Mouse (Mus musculus): ENCODE measurements at regions not wholly inside any gene's neighbourhood (a gene's known extent, or its start where the extent isn't known, plus 50 kb on each side); places are given as distances from the start of the nearest gene placed in this dataset.

DNA sequence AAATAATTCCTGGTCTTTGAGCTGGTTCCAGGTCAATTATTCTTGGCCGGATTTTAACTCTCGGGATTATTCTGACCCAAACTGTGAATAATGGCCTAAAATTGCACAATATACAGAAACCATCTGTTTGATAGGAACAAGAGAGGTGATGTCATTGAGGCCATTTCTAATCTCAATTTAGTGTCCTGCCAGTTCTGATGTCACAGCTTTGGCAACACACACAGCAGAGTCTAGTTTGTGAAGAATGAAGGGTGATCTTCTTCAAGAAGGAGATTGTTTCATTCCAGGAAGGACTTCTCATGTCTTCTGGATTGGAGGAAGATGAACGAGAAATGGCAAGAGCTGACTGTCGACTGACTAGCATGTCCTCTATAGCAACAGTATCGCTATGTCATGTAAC lies 670.0 kb downstream of the Kcnj2 start:
- Histone ChIP-seq H3K4me1 (ENCODE audit: insufficient read depth) (no peaks in the 10 kb centered on the region), H3K27ac (ENCODE audit: low read depth) (no peak overlapping the region), H3K36me3 (replicated peaks; ENCODE audit: insufficient read depth, low read length) (no peaks in the 10 kb centered on the region), H3K9me3 (ENCODE audit: low read length) (no peaks in the 10 kb centered on the region), H3K4me2 (ENCODE audit: low read depth, low read length) (no peak overlapping the region), H3K4me3 (ENCODE audit: low read depth, low read length) (no peak overlapping the region), H3K27me3 (ENCODE audit: insufficient read depth, low read length) (no peaks in the 10 kb centered on the region), H3K9ac (replicated peaks) (no peak overlapping the region)
- TF ChIP-seq EP300 (IDR thresholded peaks at IDR 0.05; ENCODE audit: low read depth) (no peak), CTCF (IDR thresholded peaks at IDR 0.05; ENCODE audit: low read depth) (no peak)
- DNase-seq (no peak), ATAC-seq (no peak)
- WGBS (ENCODE audit: insufficient replicate concordance) = 81% methylated on average over 5 of the region's 5 CpGs

DNA sequence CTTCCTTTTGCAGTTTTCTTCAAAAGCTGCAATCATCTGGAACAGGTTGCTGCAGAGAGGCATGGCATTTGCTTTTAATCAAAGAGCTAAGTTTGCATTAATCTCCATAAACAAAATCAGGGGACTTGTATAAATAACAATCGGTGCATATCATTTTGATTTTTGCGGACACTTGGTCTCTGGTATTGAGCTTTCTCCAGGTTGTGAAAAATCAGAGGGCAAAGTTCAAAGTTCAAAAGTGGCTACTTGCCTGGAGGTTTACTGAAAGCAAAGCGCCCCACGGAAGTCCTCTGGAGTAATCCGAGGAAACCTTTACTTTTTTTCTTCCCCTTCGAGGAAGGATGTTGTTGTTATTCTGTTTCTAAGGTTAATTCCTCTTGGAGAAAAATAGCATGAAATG lies 677.4 kb downstream of the Kcnj2 start:
- no peak overlapping the region for H3K27ac ChIP-seq (ENCODE audit: low read depth)
- no peaks in the 10 kb centered on the region for H3K27me3 ChIP-seq (ENCODE audit: insufficient read depth, low read length)
- TF ChIP-seq CTCF (IDR thresholded peaks at IDR 0.05; ENCODE audit: low read depth) (no peak), EP300 (IDR thresholded peaks at IDR 0.05; ENCODE audit: low read depth) (no peak)
- H3K4me2 ChIP-seq (ENCODE audit: low read depth, low read length) = no peak overlapping the region
- DNase-seq (no peak), ATAC-seq (no peak)
- H3K4me3 ChIP-seq (ENCODE audit: low read depth, low read length) = no peak overlapping the region
- H3K9me3 ChIP-seq (ENCODE audit: low read length) = no peaks in the 10 kb centered on the region
- H3K36me3 ChIP-seq (replicated peaks; ENCODE audit: insufficient read depth, low read length) = no peaks in the 10 kb centered on the region
- H3K4me1 ChIP-seq (ENCODE audit: insufficient read depth) = 0 out of 2 replicates have a peak, but pooled peaks cover 2% of the 10 kb centered on the region
- 59% methylated on average over 6 of the region's 6 CpGs for WGBS (ENCODE audit: insufficient replicate concordance)
- no peak overlapping the region for H3K9ac ChIP-seq (replicated peaks)

DNA sequence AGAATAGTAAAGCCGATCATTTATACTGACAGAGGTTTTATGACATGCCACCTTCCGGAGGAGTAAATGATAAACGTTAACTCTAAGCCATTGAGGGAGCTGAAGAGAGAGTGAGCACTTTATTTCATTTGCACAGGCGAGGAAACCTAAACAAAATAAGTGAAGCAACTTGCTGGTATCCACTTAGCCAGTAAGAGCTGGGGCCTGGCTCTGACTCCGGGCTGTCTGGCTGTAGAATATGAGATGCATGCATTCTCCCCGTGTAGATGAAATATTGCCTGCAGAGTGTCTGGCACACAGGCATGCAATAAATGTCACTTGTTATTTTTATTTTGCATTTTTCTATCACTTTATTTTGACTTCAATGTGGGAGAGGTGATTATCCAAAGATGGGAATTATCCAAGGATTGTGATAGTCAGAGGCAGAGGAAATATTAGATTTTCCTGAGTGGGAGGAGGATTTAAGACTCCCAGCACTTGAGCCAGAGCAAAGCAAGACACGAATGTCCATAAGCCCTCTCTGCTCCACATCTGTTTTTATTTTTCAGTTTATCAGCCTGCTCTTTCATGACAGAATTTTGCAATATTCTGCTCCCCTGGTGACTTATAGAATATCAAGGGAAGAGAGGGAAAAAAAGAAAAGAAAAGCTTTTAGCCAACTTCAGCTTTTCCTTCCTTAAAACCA lies 681.4 kb downstream of the Kcnj2 start:
- no peaks in the 10 kb centered on the region for H3K36me3 ChIP-seq (replicated peaks; ENCODE audit: insufficient read depth, low read length)
- H3K4me2 ChIP-seq (ENCODE audit: low read depth, low read length) = no peak overlapping the region
- no peaks in the 10 kb centered on the region for H3K27me3 ChIP-seq (ENCODE audit: insufficient read depth, low read length)
- H3K9me3 ChIP-seq (ENCODE audit: low read length) = no peaks in the 10 kb centered on the region
- WGBS (ENCODE audit: insufficient replicate concordance) = 69% methylated on average over 7 of the region's 7 CpGs
- DNase-seq = no peak
- no peak for ATAC-seq
- H3K4me1 ChIP-seq (ENCODE audit: insufficient read depth) = 0 out of 2 replicates have a peak, but pooled peaks cover 2% of the 10 kb centered on the region
- H3K9ac ChIP-seq (replicated peaks) = no peak overlapping the region
- TF ChIP-seq EP300 (IDR thresholded peaks at IDR 0.05; ENCODE audit: low read depth) (no peak), CTCF (IDR thresholded peaks at IDR 0.05; ENCODE audit: low read depth) (no peak)
- no peak overlapping the region for H3K27ac ChIP-seq (ENCODE audit: low read depth)
- H3K4me3 ChIP-seq (ENCODE audit: low read depth, low read length) = no peak overlapping the region

DNA sequence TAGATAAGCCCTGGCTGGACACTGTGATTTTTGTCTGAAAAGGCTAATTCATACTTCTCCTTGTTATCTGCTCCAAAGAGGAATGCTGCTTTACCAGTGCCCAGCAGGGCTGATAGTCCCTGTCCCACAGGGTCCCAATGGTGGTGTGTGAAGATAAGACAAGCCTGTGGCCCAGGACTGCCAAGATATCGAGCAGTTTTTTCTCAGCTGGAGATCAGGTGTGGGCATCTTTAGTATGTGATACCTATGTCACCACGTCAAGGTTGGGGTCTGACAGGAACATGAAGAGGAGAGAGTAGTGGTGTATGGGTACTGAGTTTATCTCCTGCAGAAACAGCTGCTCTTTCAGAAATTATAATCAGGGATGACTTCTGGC lies 682.0 kb downstream of the Kcnj2 start:
- DNase-seq = no peak
- Histone ChIP-seq H3K9me3 (ENCODE audit: low read length) (no peaks in the 10 kb centered on the region), H3K9ac (replicated peaks) (no peak overlapping the region), H3K4me2 (ENCODE audit: low read depth, low read length) (no peak overlapping the region), H3K27ac (ENCODE audit: low read depth) (no peak overlapping the region), H3K4me1 (ENCODE audit: insufficient read depth) (0 out of 2 replicates have a peak, but pooled peaks cover 2% of the 10 kb centered on the region), H3K4me3 (ENCODE audit: low read depth, low read length) (no peak overlapping the region), H3K27me3 (ENCODE audit: insufficient read depth, low read length) (no peaks in the 10 kb centered on the region), H3K36me3 (replicated peaks; ENCODE audit: insufficient read depth, low read length) (no peaks in the 10 kb centered on the region)
- ATAC-seq = no peak
- WGBS (ENCODE audit: insufficient replicate concordance) = 38% methylated on average over 2 of the region's 2 CpGs
- TF ChIP-seq EP300 (IDR thresholded peaks at IDR 0.05; ENCODE audit: low read depth) (peak; percentile 25; the same call in 1 of the 2 replicates), CTCF (IDR thresholded peaks at IDR 0.05; ENCODE audit: low read depth) (no peak)

DNA sequence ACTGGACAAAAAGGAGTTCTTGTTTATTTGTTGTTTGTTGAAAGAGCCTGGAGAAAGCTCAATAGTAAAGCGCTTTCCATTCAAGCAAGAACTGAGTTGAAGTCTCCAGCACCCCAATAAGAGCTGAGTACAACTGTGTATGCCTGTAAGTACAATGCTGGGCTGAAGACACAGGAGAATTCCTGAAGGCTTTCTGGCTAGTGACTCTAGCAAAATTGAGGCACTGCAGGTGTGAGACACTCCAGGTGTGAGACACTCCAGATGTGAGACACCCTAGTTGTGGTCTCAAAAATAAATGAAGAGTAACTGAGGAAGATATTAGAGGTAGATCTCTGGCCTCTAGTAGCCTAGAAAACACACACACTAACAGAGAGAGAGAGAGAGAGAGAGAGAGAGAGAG lies 682.5 kb downstream of the Kcnj2 start:
- DNase-seq = no peak
- 79% methylated on average over 1 of the region's 1 CpGs for WGBS (ENCODE audit: insufficient replicate concordance)
- no peaks in the 10 kb centered on the region for H3K9me3 ChIP-seq (ENCODE audit: low read length)
- no peak for ATAC-seq
- no peak overlapping the region for H3K27ac ChIP-seq (ENCODE audit: low read depth)
- no peaks in the 10 kb centered on the region for H3K27me3 ChIP-seq (ENCODE audit: insufficient read depth, low read length)
- no peaks in the 10 kb centered on the region for H3K36me3 ChIP-seq (replicated peaks; ENCODE audit: insufficient read depth, low read length)
- H3K4me1 ChIP-seq (ENCODE audit: insufficient read depth) = 0 out of 2 replicates have a peak, but pooled peaks cover under 1% of the 10 kb centered on the region
- H3K4me3 ChIP-seq (ENCODE audit: low read depth, low read length) = no peak overlapping the region
- H3K9ac ChIP-seq (replicated peaks) = no peak overlapping the region
- TF ChIP-seq EP300 (IDR thresholded peaks at IDR 0.05; ENCODE audit: low read depth) (no peak), CTCF (IDR thresholded peaks at IDR 0.05; ENCODE audit: low read depth) (no peak)
- H3K4me2 ChIP-seq (ENCODE audit: low read depth, low read length) = no peak overlapping the region

DNA sequence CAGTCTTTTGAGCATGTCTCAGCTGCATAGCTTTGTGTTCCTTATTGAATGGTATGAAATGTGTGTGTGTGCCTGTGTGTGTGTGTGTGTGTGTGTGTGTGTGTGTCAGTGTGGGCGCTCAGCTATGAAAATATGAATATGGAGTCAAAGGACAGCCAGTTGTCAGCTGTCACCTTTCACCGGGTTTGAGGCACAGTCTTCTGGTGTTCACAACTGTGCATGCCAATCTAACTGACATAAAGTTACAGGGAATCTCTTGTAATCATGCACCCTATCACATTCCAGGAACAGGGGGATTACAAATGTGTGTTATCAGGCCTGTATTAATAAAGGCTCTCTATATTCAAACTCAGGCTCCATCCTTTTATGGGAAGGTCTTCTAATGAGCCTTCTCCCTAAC lies 688.8 kb downstream of the Kcnj2 start:
- no peaks in the 10 kb centered on the region for H3K36me3 ChIP-seq (replicated peaks; ENCODE audit: insufficient read depth, low read length)
- no peak overlapping the region for H3K9ac ChIP-seq (replicated peaks)
- ATAC-seq = no peak
- H3K27ac ChIP-seq (ENCODE audit: low read depth) = no peak overlapping the region
- no peak overlapping the region for H3K4me2 ChIP-seq (ENCODE audit: low read depth, low read length)
- 70% methylated on average over 2 of the region's 2 CpGs for WGBS (ENCODE audit: insufficient replicate concordance)
- no peak overlapping the region for H3K4me3 ChIP-seq (ENCODE audit: low read depth, low read length)
- H3K9me3 ChIP-seq (ENCODE audit: low read length) = no peaks in the 10 kb centered on the region
- no peak for TF ChIP-seq CTCF (IDR thresholded peaks at IDR 0.05; ENCODE audit: low read depth)
- TF ChIP-seq EP300 (IDR thresholded peaks at IDR 0.05; ENCODE audit: low read depth) = no peak
- DNase-seq = no peak
- H3K4me1 ChIP-seq (ENCODE audit: insufficient read depth) = no peaks in the 10 kb centered on the region
- no peaks in the 10 kb centered on the region for H3K27me3 ChIP-seq (ENCODE audit: insufficient read depth, low read length)
